10 mouse cellular contexts compared by ENCODE assay signal in the genomic region with DNA sequence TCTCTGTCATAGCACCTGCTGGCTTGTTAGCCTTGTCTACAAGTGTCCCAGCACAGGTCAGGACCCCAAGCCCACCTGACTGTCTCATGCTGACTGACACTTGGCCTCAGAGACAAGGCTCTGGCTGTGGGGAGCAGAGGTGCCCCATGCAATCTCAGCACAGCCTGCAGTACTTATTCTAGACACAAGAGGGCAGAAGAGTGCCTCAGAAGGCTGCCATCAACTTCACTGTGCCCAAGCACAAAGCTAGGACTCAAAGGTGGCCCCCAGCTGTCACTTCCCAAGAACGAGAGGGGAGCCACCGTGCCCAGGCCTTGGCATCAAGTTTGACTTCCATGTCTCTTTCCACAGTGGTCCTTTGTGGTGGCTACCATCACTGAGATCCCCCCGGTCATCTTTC. TPM values are rescaled to one million over a fixed set of nuclear protein-coding genes. Genes with fewer than 3 reads are reported as not detected.
DNase-seq lines count a peak whose midpoint lies in the region; ATAC-seq lines count a peak whose summit lies in the region.
"Had no signal": no experiment of that assay in that cellular context is flagged by ENCODE, and none has a peak within 500 bp of the region (broad histone marks: within the 10 kb centered on the region; RNA-seq: fewer than 3 reads in every experiment).

No protein-coding gene starts in this region.

- peaks cover 24% of the 10 kb centered on the region for H3K36me3 ChIP-seq in forebrain, embryonic 13.5 days (ENCODE audit: poor library complexity, severe bottlenecking)
- H3K36me3 ChIP-seq in hindbrain, embryonic 12.5 days = peaks cover 34% of the 10 kb centered on the region
- peaks cover 17% of the 10 kb centered on the region for H3K36me3 ChIP-seq in midbrain, embryonic 12.5 days

- no peak overlapping the region for H3K4me3 ChIP-seq in forebrain, embryonic 13.5 days
- H3K4me3 ChIP-seq in hindbrain, embryonic 12.5 days = no peak overlapping the region
- H3K4me3 ChIP-seq in midbrain, embryonic 12.5 days = no peak overlapping the region

- no peaks in the 10 kb centered on the region for H3K9me3 ChIP-seq in forebrain, embryonic 13.5 days (replicated peaks)
- H3K9me3 ChIP-seq in hindbrain, embryonic 12.5 days (replicated peaks) = no peaks in the 10 kb centered on the region
- no peaks in the 10 kb centered on the region for H3K9me3 ChIP-seq in midbrain, embryonic 12.5 days

- peak; percentile 52 for ATAC-seq in forebrain, embryonic 13.5 days
- ATAC-seq in hindbrain, embryonic 12.5 days (ENCODE audit: low FRiP score) = peak; percentile 28; the same call in 1 of the 2 replicates
- peak; percentile 24; the same call in 1 of the 2 replicates for ATAC-seq in midbrain, embryonic 12.5 days (ENCODE audit: low FRiP score, low read depth)
- ATAC-seq: Patski had no signal

- peak; percentile 64 to 85 for DNase-seq in heart, adult 18-20 months
- no peak for DNase-seq in heart, postnatal 25 days (ENCODE audit: low spot score)
- peak; percentile 88 for DNase-seq in c-Kit-positive CD71-positive TER-119-positive erythroid progenitor cells, embryonic 14.5 days (ENCODE audit: low spot score)
- DNase-seq in left cerebral cortex, postnatal 25 days (ENCODE audit: low spot score in 2 of 2) = peak; percentile 80 to 81
- peak; percentile 64 for DNase-seq in skeletal muscle tissue, adult 2 months (ENCODE audit: low read depth, low spot score)

- no peak overlapping the region for H3K4me2 ChIP-seq in forebrain, embryonic 13.5 days
- no peak overlapping the region for H3K4me2 ChIP-seq in hindbrain, embryonic 12.5 days (replicated peaks)
- no peak overlapping the region for H3K4me2 ChIP-seq in midbrain, embryonic 12.5 days (replicated peaks)

- intact Hi-C loops in heart, postnatal 25 days (cut with DNase I) = loop anchor here (1.0 to 10.0 kb wide), 2 partner anchors 117 to 350 kb away; partner anchors contain the start of genes Lsm3 and Xpc
- intact Hi-C loops in left cerebral cortex, postnatal 25 days (cut with DNase I) = loop anchor here (1.0 kb wide), 1 partner anchor 116 kb away; no protein-coding TSS in a partner anchor

- no peak overlapping the region for H3K9ac ChIP-seq in forebrain, embryonic 13.5 days
- no peak overlapping the region for H3K9ac ChIP-seq in hindbrain, embryonic 12.5 days
- H3K9ac ChIP-seq in midbrain, embryonic 12.5 days (replicated peaks) = no peak overlapping the region

- 38% methylated on average over 3 of the region's 3 CpGs for WGBS in forebrain, embryonic 13.5 days
- WGBS in hindbrain, embryonic 12.5 days = 34% methylated on average over 3 of the region's 3 CpGs
- 30% methylated on average over 3 of the region's 3 CpGs for WGBS in midbrain, embryonic 12.5 days

- no peaks in the 10 kb centered on the region for H3K27me3 ChIP-seq in forebrain, embryonic 13.5 days
- H3K27me3 ChIP-seq in hindbrain, embryonic 12.5 days = no peaks in the 10 kb centered on the region
- no peaks in the 10 kb centered on the region for H3K27me3 ChIP-seq in midbrain, embryonic 12.5 days
- H3K27me3 ChIP-seq: Patski had no signal

- H3K4me1 ChIP-seq in forebrain, embryonic 13.5 days = peaks cover 18% of the 10 kb centered on the region
- peaks cover 14% of the 10 kb centered on the region for H3K4me1 ChIP-seq in hindbrain, embryonic 12.5 days
- H3K4me1 ChIP-seq in midbrain, embryonic 12.5 days = peaks cover 12% of the 10 kb centered on the region

- H3K27ac ChIP-seq in forebrain, embryonic 13.5 days = no peak overlapping the region
- H3K27ac ChIP-seq in hindbrain, embryonic 12.5 days = no peak overlapping the region
- no peak overlapping the region for H3K27ac ChIP-seq in midbrain, embryonic 12.5 days (replicated peaks)
- H3K27ac ChIP-seq: macrophage had no signal

RNA-seq across cellular contexts. Expression of gene Hdac11, which starts 8.7 kb away (rescaled TPM):
- total RNA-seq in heart, adult 18-20 months (2021) = 10 to 100 TPM; 20.9 to 21.3 TPM
- total RNA-seq in heart, postnatal 25 days (2021) = 10 to 100 TPM; 13.0 to 15.1 TPM
- 15.3 and 21.0 TPM in 2 replicates for polyA plus RNA-seq in forebrain, embryonic 13.5 days (2015; fragmentation: Nextera tagmentation; extraction: Ambion mirVana)
- polyA plus RNA-seq in hindbrain, embryonic 12.5 days (2016; fragmentation: Nextera tagmentation; extraction: Ambion mirVana) = 18.8 and 23.2 TPM in 2 replicates
- 100 to 1,000 TPM; 158 to 161 TPM for total RNA-seq in left cerebral cortex, postnatal 25 days (2021)
- polyA plus RNA-seq in midbrain, embryonic 12.5 days (2016; fragmentation: Nextera tagmentation; extraction: Ambion mirVana) = 16.4 and 17.2 TPM in 2 replicates

RNA-seq across cellular contexts. Expression of gene Fbln2, which starts 47.0 kb away (rescaled TPM):
- total RNA-seq in heart, adult 18-20 months (2021) = 10 to 100 TPM; 42.0 to 43.1 TPM
- total RNA-seq in heart, postnatal 25 days (2021) = 10 to 100 TPM; 71.8 to 76.3 TPM
- polyA plus RNA-seq in forebrain, embryonic 13.5 days (2015; fragmentation: Nextera tagmentation; extraction: Ambion mirVana) = 8.5 and 12.2 TPM in 2 replicates
- polyA plus RNA-seq in hindbrain, embryonic 12.5 days (2016; fragmentation: Nextera tagmentation; extraction: Ambion mirVana) = 100 and 102 TPM in 2 replicates
- 1 to 10 TPM; 3.9 to 6.5 TPM for total RNA-seq in left cerebral cortex, postnatal 25 days (2021)
- 41.7 and 66.6 TPM in 2 replicates for polyA plus RNA-seq in midbrain, embryonic 12.5 days (2016; fragmentation: Nextera tagmentation; extraction: Ambion mirVana)

RNA-seq across cellular contexts. Expression of gene Nup210, which starts 48.6 kb away (rescaled TPM):
- 1 to 10 TPM; 2.6 to 6.9 TPM for total RNA-seq in heart, adult 18-20 months (2021)
- 1 to 10 TPM; 2.4 to 3.3 TPM for total RNA-seq in heart, postnatal 25 days (2021)
- 17.1 and 23.7 TPM in 2 replicates for polyA plus RNA-seq in forebrain, embryonic 13.5 days (2015; fragmentation: Nextera tagmentation; extraction: Ambion mirVana)
- 19.1 and 19.8 TPM in 2 replicates for polyA plus RNA-seq in hindbrain, embryonic 12.5 days (2016; fragmentation: Nextera tagmentation; extraction: Ambion mirVana)
- total RNA-seq in left cerebral cortex, postnatal 25 days (2021) = 10 to 100 TPM; 26.5 to 28.9 TPM
- 23.4 and 25.8 TPM in 2 replicates for polyA plus RNA-seq in midbrain, embryonic 12.5 days (2016; fragmentation: Nextera tagmentation; extraction: Ambion mirVana)

Comparison
In these comparisons a context has a peak if more than half of its experiments do, and no peak if none do; other contexts are left out.
1. RNA of gene Hdac11, which starts 8.7 kb away (total RNA-seq): 158 to 161 TPM in left cerebral cortex, postnatal 25 days; 20.9 to 21.3 TPM in heart, adult 18-20 months and 13.0 to 15.1 TPM in heart, postnatal 25 days; every median in the first group is over 4 times any median in the second.
2. RNA of gene Fbln2, which starts 47.0 kb away (total RNA-seq): 71.8 to 76.3 TPM in heart, postnatal 25 days and 42.0 to 43.1 TPM in heart, adult 18-20 months; 3.9 to 6.5 TPM in left cerebral cortex, postnatal 25 days; every median in the first group is over 4 times any median in the second.
3. Peak in every context shown above with its lines, with median percentiles within 50 percentile points of each other: ATAC-seq.